Mouse (Mus musculus) cerebral cortex, adult 2 months (tissue): ENCODE results near the gene Parg.

Source experiments
- WGBS: fragments of 180-500 bp; shearing (Covaris S2); methylation state at CpG from one replicate; pipeline ENCODE4 v1.1.7; 2018; 5-methylcytosine and 5-hydroxymethylcytosine counted together

Gene Parg

GRCm38 (mm10) chr14:32179393-32180195, 22.2 kb upstream of the Parg start:
- 88% methylated on average over 10 of the region's 10 CpGs for whole genome bisulfite sequencing

- 79% methylated on average over 6 of the region's 6 CpGs for WGBS
These were observed 20.9 kb upstream of the Parg start for GRCm38 (mm10) chr14:32180861-32181260.

GRCm38 (mm10) chr14:32183846-32184245, 17.9 kb upstream of the Parg start:
- 92% methylated on average over 4 of the region's 4 CpGs for WGBS

- WGBS = 87% methylated on average over 6 of the region's 6 CpGs
These were observed 10.9 kb upstream of the Parg start for GRCm38 (mm10) chr14:32190627-32191391.

GRCm38 (mm10) chr14:32191926-32192325, 9.8 kb upstream of the Parg start:
- WGBS = 91% methylated on average over 5 of the region's 5 CpGs

- WGBS = 27% methylated on average over 3 of the region's 3 CpGs
These were observed 9.3 kb upstream of the Parg start for GRCm38 (mm10) chr14:32192437-32192836.

- 74% methylated on average over 5 of the region's 5 CpGs for WGBS
These were observed 8.2 kb upstream of the Parg start for GRCm38 (mm10) chr14:32193557-32193956.

- WGBS = under 1% methylated on average over 26 of the region's 26 CpGs
These were observed 395 bp upstream of the Parg start for GRCm38 (mm10) chr14:32201354-32201753.

GRCm38 (mm10) chr14:32228996-32229395, 27.2 kb downstream of the Parg start:
- under 1% methylated on average over 2 of the region's 2 CpGs for WGBS

- WGBS = 52% methylated on average over 4 of the region's 4 CpGs
These were observed 40.7 kb downstream of the Parg start for GRCm38 (mm10) chr14:32242401-32242800.

GRCm38 (mm10) chr14:32246019-32246418, 44.3 kb downstream of the Parg start:
- 46% methylated on average over 2 of the region's 2 CpGs for WGBS

- WGBS = 88% methylated on average over 6 of the region's 6 CpGs
These were observed 47.9 kb downstream of the Parg start for GRCm38 (mm10) chr14:32249616-32250015.

- WGBS = 74% methylated on average over 6 of the region's 6 CpGs
These were observed 59.1 kb downstream of the Parg start for GRCm38 (mm10) chr14:32260830-32261229.

- WGBS = 96% methylated on average over 2 of the region's 2 CpGs
These were observed 60.0 kb downstream of the Parg start for GRCm38 (mm10) chr14:32261741-32262140.

- 57% methylated on average over 2 of the region's 2 CpGs for WGBS
These were observed 67.2 kb downstream of the Parg start for GRCm38 (mm10) chr14:32268999-32269398.

GRCm38 (mm10) chr14:32269589-32269988, 67.8 kb downstream of the Parg start:
- 61% methylated on average over 4 of the region's 4 CpGs for WGBS

- 46% methylated on average over 12 of the region's 12 CpGs for WGBS
These were observed 99.9 kb downstream of the Parg start for GRCm38 (mm10) chr14:32301622-32302021.

GRCm38 (mm10) chr14:32302423-32302822, 100.7 kb downstream of the Parg start:
- 91% methylated on average over 7 of the region's 7 CpGs for WGBS

GRCm38 (mm10) chr14:32304921-32305320, 103.2 kb downstream of the Parg start:
- WGBS = 76% methylated on average over 8 of the region's 8 CpGs

GRCm38 (mm10) chr14:32309876-32310275, 108.1 kb downstream of the Parg start:
- WGBS = 51% methylated on average over 8 of the region's 8 CpGs

GRCm38 (mm10) chr14:32311381-32312035, 109.8 kb downstream of the Parg start:
- 100% methylated on average over 2 of the region's 2 CpGs for WGBS

GRCm38 (mm10) chr14:32317822-32318221, 116.1 kb downstream of the Parg start:
- 28% methylated on average over 4 of the region's 4 CpGs for WGBS
